Mouse (Mus musculus) heart, embryonic 13.5 days (tissue): ENCODE results near the gene Tmub2. TPM values are rescaled to one million over a fixed set of nuclear protein-coding genes. Genes with fewer than 3 reads are reported as not detected.

Source experiments
- ATAC-seq: fragments of 200-750 bp; cut with Nextera tagmentation; 2 replicates; pipeline ENCODE4 v1.8.0; 2017; ENCODE audit warnings: moderate TSS enrichment; ENCODE audit not compliant: insufficient number of reproducible peaks, low FRiP score, low TSS enrichment; ENCODE audit errors: extremely low read depth
- H3K27ac ChIP-seq: fragments of 300-500 bp; sonication (generic); replicated peaks from 2 replicates; pipeline ENCODE4 v1.5.1; 2015; ENCODE audit warnings: moderate library complexity, mild to moderate bottlenecking, inconsistent platforms
- H3K27me3 ChIP-seq: fragments of 300-500 bp; sonication (generic); replicated peaks from 2 replicates; pipeline ENCODE4 v1.6.1; 2015; ENCODE audit warnings: mild to moderate bottlenecking, inconsistent platforms
- H3K36me3 ChIP-seq: fragments of 300-500 bp; sonication (generic); 2 replicates; pipeline ENCODE4 v1.6.1; 2015; ENCODE audit warnings: mild to moderate bottlenecking, inconsistent platforms
- H3K4me1 ChIP-seq: fragments of 300-500 bp; sonication (generic); 2 replicates; pipeline ENCODE4 v1.6.1; 2015; ENCODE audit warnings: inconsistent platforms
- H3K4me2 ChIP-seq: fragments of 300-500 bp; sonication (generic); 2 replicates; pipeline ENCODE4 v1.6.1; 2015; ENCODE audit warnings: inconsistent platforms, mild to moderate bottlenecking, moderate library complexity
- H3K4me3 ChIP-seq: fragments of 300-500 bp; sonication (generic); 2 replicates; pipeline ENCODE4 v1.5.1; 2015; ENCODE audit warnings: moderate library complexity, mild to moderate bottlenecking, inconsistent platforms
- H3K9ac ChIP-seq: fragments of 300-500 bp; sonication (generic); 2 replicates; pipeline ENCODE4 v1.6.1; 2015; ENCODE audit warnings: inconsistent platforms, mild to moderate bottlenecking, moderate library complexity
- H3K9me3 ChIP-seq: fragments of 300-500 bp; sonication (generic); 2 replicates; pipeline ENCODE4 v1.6.1; 2016; ENCODE audit warnings: inconsistent platforms
- WGBS: fragments of 180-500 bp; shearing (Covaris S2); methylation state at CpG from one replicate; pipeline ENCODE4 v1.1.7; 2015; ENCODE audit warnings: mixed read lengths; 5-methylcytosine and 5-hydroxymethylcytosine counted together
- polyA plus RNA-seq: library from polyadenylated mRNA; unstranded; fragments of >200 nt; fragmentation: Nextera tagmentation; extraction: Ambion mirVana; gene quantifications from 2 replicates; pipeline ENCODE4 v1.2.1, GENCODE M21; 2015

Tmub2 gene
- polyA plus RNA-seq, 1 experiment from 2014 or later = 36.8 TPM

DNA sequence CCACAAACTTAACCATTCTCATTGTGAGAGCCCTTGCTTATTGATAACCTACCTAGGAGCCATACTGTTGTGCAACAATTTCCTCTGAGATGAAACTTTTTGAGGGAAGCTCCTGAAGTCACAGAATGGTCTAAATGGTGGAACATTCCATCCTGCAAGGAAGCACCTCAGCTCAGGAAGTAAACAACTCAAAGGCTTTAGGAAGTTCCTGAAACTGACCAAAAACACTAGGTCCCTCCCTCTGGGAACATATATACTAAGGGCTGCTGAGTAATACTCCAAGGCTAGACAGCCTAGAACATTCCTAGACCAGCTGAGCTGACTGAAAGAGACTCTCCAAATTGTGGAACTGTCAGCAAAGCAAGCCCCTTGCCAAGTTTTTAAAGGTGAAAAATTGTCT is 48.3 kb downstream of the Tmub2 start:
- no peaks in the 10 kb centered on the region for H3K9me3 ChIP-seq
- H3K27ac ChIP-seq = no peak overlapping the region
- H3K27me3 ChIP-seq = no peaks in the 10 kb centered on the region
- no peak overlapping the region for H3K9ac ChIP-seq
- ATAC-seq = no peak
- peaks cover 12% of the 10 kb centered on the region for H3K4me1 ChIP-seq
- H3K4me2 ChIP-seq = no peak overlapping the region
- H3K36me3 ChIP-seq = no peaks in the 10 kb centered on the region
- no peak overlapping the region for H3K4me3 ChIP-seq

DNA sequence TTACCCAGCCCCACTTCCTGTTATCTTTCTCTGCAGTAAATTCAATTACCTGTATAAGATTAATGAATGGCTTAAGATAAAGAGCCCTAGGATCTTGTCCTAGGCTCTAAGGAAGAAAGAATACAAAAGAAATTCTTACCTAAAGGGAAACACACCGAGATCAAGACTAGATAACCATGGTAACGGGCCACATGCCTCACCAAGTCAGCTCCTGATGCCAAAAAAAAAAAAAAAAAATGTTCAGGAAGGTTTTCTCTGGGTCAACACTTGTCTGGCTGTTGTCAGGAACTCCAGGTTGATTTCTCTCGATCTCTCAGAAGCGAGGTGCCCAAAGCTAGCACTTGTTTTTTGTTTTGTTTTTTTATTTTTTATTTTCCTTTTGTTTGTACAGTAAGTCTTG is 49.3 kb downstream of the Tmub2 start:
- Histone ChIP-seq H3K4me1 (peaks cover 19% of the 10 kb centered on the region), H3K36me3 (no peaks in the 10 kb centered on the region), H3K9ac (no peak overlapping the region), H3K27me3 (no peaks in the 10 kb centered on the region), H3K27ac (no peak overlapping the region), H3K4me3 (no peak overlapping the region), H3K9me3 (no peaks in the 10 kb centered on the region), H3K4me2 (no peak overlapping the region)
- WGBS = 55% methylated on average over 4 of the region's 4 CpGs
- ATAC-seq = no peak

DNA sequence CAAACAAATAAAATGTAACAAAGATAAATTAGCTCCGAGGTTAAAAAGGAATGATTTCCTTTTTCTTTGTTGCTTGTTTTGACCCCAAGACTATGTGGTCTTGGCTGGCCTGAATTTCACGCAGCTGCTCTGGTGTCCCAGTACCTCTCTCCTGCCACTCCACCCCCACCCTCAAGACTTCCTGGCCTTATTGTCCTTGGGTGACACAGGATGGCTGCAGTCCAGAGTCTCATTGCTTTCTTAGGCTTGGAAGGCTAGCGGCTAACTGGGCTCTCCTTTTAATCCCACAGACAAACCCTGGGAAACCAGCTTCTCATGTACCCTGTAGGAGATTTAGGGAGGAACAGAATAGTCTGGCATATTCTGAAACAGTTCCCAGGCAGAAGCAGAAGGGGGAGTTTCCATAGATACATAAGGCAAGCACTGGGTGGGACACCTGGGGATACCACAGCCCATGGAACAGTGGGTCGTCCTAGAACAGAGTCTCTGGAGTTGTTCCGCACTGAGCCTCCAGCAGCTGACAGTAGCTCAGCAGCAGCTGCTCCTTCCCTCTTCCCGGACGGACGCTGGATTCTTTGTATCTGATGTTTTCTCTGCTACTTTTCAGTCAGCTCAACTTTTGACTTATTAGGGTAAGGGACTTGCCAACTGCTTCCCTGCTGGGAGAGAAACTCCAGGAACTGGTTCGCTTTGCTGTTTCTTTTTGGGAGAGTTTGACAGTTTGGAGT is 50.4 kb downstream of the Tmub2 start:
- H3K27me3 ChIP-seq = no peaks in the 10 kb centered on the region
- no peak for ATAC-seq
- H3K9ac ChIP-seq = peak overlapping the region; percentile 44; the same call in 1 of the 2 replicates
- no peak overlapping the region for H3K4me3 ChIP-seq
- H3K4me2 ChIP-seq = 0 out of 2 replicates have a peak overlapping the region, but pooled peaks have one; percentile 7
- H3K27ac ChIP-seq = peak overlapping the region; percentile 26; the same call in 1 of the 2 replicates
- H3K9me3 ChIP-seq = no peaks in the 10 kb centered on the region
- H3K36me3 ChIP-seq = no peaks in the 10 kb centered on the region
- H3K4me1 ChIP-seq = peaks cover 25% of the 10 kb centered on the region
- WGBS = 30% methylated on average over 9 of the region's 9 CpGs

DNA sequence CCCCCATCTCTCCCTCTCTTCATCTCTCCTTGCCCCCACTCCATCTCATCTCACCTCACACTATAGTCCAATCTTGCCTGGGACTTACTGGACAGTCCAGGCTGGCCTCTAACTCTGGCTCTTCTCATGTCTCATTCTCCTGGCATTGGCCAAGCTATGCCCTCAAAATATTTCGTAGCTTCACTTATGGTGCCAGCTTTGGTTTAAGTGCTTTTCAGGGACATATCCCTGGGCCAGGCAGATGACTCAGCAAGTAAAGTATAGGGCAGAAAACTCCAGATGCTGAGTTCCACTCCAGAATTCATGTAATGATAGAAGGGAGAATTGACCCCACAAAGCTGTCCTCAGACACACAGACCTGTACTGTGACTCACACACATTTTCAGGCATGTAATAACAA is 51.5 kb downstream of the Tmub2 start:
- peaks cover 25% of the 10 kb centered on the region for H3K4me1 ChIP-seq
- no peak for ATAC-seq
- 62% methylated on average over 1 of the region's 1 CpGs for whole genome bisulfite sequencing

DNA sequence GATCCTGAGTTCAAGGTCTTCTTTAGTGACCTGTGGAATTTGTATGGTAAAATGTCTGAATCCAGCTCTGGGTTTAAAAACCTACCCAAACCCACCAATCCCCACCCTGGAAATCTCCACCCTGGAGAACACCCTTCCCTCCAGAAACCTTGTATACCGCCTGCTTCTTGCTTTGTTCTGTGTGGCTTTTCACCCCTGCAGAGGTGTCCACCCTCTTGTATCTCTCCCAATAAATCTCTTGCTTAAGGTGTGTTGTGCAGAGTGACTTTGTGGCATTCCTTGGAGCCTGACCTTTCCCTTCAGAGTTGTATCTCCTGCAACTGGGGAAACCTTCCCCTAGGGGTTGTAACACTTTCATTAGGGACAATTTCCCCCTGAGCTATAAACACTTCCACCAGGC is 53.2 kb downstream of the Tmub2 start:
- H3K4me1 ChIP-seq = peaks cover 25% of the 10 kb centered on the region
- no peaks in the 10 kb centered on the region for H3K27me3 ChIP-seq
- no peak for ATAC-seq
- no peak overlapping the region for H3K4me2 ChIP-seq
- 60% methylated on average over 1 of the region's 1 CpGs for WGBS
- H3K9ac ChIP-seq = no peak overlapping the region
- no peaks in the 10 kb centered on the region for H3K36me3 ChIP-seq
- H3K27ac ChIP-seq = no peak overlapping the region
- no peak overlapping the region for H3K4me3 ChIP-seq
- H3K9me3 ChIP-seq = no peaks in the 10 kb centered on the region

More for the DNA sequence above, 51.5 kb downstream of the Tmub2 start:
- H3K9ac ChIP-seq = no peak overlapping the region
- no peak overlapping the region for H3K4me3 ChIP-seq
- no peaks in the 10 kb centered on the region for H3K36me3 ChIP-seq
- no peak overlapping the region for H3K4me2 ChIP-seq
- H3K27ac ChIP-seq = no peak overlapping the region
- H3K9me3 ChIP-seq = no peaks in the 10 kb centered on the region
- no peaks in the 10 kb centered on the region for H3K27me3 ChIP-seq

DNA sequence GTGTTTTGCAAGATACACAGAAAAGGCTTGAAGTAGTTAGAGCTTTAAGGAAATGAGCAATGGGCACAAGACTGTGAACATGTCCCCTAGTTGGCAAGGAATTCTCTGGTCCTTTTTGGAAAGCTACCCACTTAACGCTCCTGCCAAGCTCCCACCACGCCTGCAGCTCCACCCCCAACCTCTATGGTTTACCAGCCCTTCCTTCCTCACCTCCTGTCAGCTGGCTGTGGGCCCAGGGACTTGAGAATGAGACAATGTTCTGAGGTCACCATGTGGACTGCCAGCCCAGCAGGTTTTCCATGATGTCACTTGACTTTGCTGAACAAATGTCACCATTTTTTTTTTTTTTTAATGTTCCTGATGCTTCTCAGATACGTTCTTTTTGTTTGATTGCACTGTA is 53.8 kb downstream of the Tmub2 start:
- no peak overlapping the region for H3K4me3 ChIP-seq
- ATAC-seq = no peak
- H3K27ac ChIP-seq = peak overlapping the region; percentile 51
- WGBS = 27% methylated on average over 3 of the region's 3 CpGs
- no peak overlapping the region for H3K4me2 ChIP-seq
- no peaks in the 10 kb centered on the region for H3K27me3 ChIP-seq
- no peak overlapping the region for H3K9ac ChIP-seq
- no peaks in the 10 kb centered on the region for H3K36me3 ChIP-seq
- peaks cover 25% of the 10 kb centered on the region for H3K4me1 ChIP-seq
- H3K9me3 ChIP-seq = no peaks in the 10 kb centered on the region

Other genes with a start within 250 kb of the Tmub2 start
- gene Cd300lg, start 243.4 kb upstream of the Tmub2 start, polyA plus RNA-seq = 2.7 and 2.9 TPM in 2 replicates
- gene Mpp2, start 196.4 kb upstream of the Tmub2 start, polyA plus RNA-seq = 10.6 and 11.0 TPM in 2 replicates
- gene Ppy, start 183.6 kb upstream of the Tmub2 start, polyA plus RNA-seq = not detected in 2 replicates
- gene Pyy, start 177.1 kb upstream of the Tmub2 start, polyA plus RNA-seq = 1.2 TPM in 1 of 2 replicates, not detected in the other
- 0.33 TPM in 1 of 2 replicates, not detected in the other for gene Nags, start 139.4 kb upstream of the Tmub2 start, polyA plus RNA-seq
- 32.4 and 38.4 TPM in 2 replicates for gene Tmem101, start 128.5 kb upstream of the Tmub2 start, polyA plus RNA-seq
- 80.7 and 97.0 TPM in 2 replicates for gene Lsm12, start 99.6 kb upstream of the Tmub2 start, polyA plus RNA-seq
- 25.6 and 29.3 TPM in 2 replicates for gene G6pc3, start 95.3 kb upstream of the Tmub2 start, polyA plus RNA-seq
- 82.9 and 89.4 TPM in 2 replicates for gene Hdac5, start 54.8 kb upstream of the Tmub2 start, polyA plus RNA-seq
- gene BC030867, start 36.0 kb upstream of the Tmub2 start, polyA plus RNA-seq = 12.3 and 13.5 TPM in 2 replicates
- gene Asb16, start 16.2 kb upstream of the Tmub2 start, polyA plus RNA-seq = 0.09 TPM in 1 of 2 replicates, not detected in the other
- 8.5 and 9.2 TPM in 2 replicates for gene Atxn7l3, start 11.7 kb downstream of the Tmub2 start, polyA plus RNA-seq
- 51.1 and 53.1 TPM in 2 replicates for gene Ubtf, start 34.8 kb downstream of the Tmub2 start, polyA plus RNA-seq
- gene Slc4a1, start 81.3 kb downstream of the Tmub2 start, polyA plus RNA-seq = 47.2 and 59.5 TPM in 2 replicates
- gene Rundc3a, start 108.5 kb downstream of the Tmub2 start, polyA plus RNA-seq = 1.1 and 1.7 TPM in 2 replicates
- 287 and 294 TPM in 2 replicates for gene Slc25a39, start 123.0 kb downstream of the Tmub2 start, polyA plus RNA-seq
- 220 and 224 TPM in 2 replicates for gene Grn, start 145.4 kb downstream of the Tmub2 start, polyA plus RNA-seq
- gene Fam171a2, start 162.8 kb downstream of the Tmub2 start, polyA plus RNA-seq = 2.8 and 2.9 TPM in 2 replicates
- 10.5 and 11.3 TPM in 2 replicates for gene Itga2b, start 185.2 kb downstream of the Tmub2 start, polyA plus RNA-seq